Mouse (Mus musculus) lung, embryonic 15.5 days (tissue): ENCODE data around the gene Neurog2. TPM values are rescaled to one million over a fixed set of nuclear protein-coding genes. Genes with fewer than 3 reads are reported as not detected.
A peak's percentile ranks its signal among the peaks of the same experiment; 100 is the strongest.

Experiments
- ATAC-seq: fragments of 200-750 bp; cut with Nextera tagmentation; 2 replicates; pipeline ENCODE4 v1.8.0; 2017; ENCODE audit warnings: moderate number of reproducible peaks, borderline replicate concordance; ENCODE audit not compliant: low FRiP score, low TSS enrichment; ENCODE audit errors: extremely low read depth
- H3K27ac ChIP-seq: fragments of 300-500 bp; sonication (generic); 2 replicates; pipeline ENCODE4 v1.5.1; 2015; ENCODE audit warnings: moderate library complexity, mild to moderate bottlenecking, inconsistent platforms
- H3K27me3 ChIP-seq: fragments of 300-500 bp; sonication (generic); 2 replicates; pipeline ENCODE4 v1.6.1; 2015; ENCODE audit warnings: inconsistent platforms
- H3K36me3 ChIP-seq: fragments of 300-500 bp; sonication (generic); 2 replicates; pipeline ENCODE4 v1.6.1; 2015; ENCODE audit warnings: inconsistent platforms
- H3K4me1 ChIP-seq: fragments of 300-500 bp; sonication (generic); 2 replicates; pipeline ENCODE4 v1.6.1; 2015; ENCODE audit warnings: inconsistent platforms
- H3K4me2 ChIP-seq: fragments of 300-500 bp; sonication (generic); 2 replicates; pipeline ENCODE4 v1.6.1; 2015; ENCODE audit warnings: inconsistent platforms, mild to moderate bottlenecking, moderate library complexity
- H3K4me3 ChIP-seq: fragments of 300-500 bp; sonication (generic); 2 replicates; pipeline ENCODE4 v1.5.1; 2015; ENCODE audit warnings: mild to moderate bottlenecking, inconsistent platforms
- H3K9ac ChIP-seq: fragments of 300-500 bp; sonication (generic); 2 replicates; pipeline ENCODE4 v1.6.1; 2015; ENCODE audit warnings: inconsistent platforms
- H3K9me3 ChIP-seq: fragments of 300-500 bp; sonication (generic); 2 replicates; pipeline ENCODE4 v1.6.1; 2016; ENCODE audit warnings: inconsistent platforms
- WGBS: fragments of 180-500 bp; shearing (Covaris S2); methylation state at CpG from one replicate; pipeline ENCODE4 v1.1.7; 2015; 5-methylcytosine and 5-hydroxymethylcytosine counted together
- polyA plus RNA-seq: library from polyadenylated mRNA; unstranded; fragments of >200 nt; fragmentation: Nextera tagmentation; extraction: Ambion mirVana; gene quantifications from 2 replicates; pipeline ENCODE4 v1.2.1, GENCODE M21; 2015

Neurog2 gene
- not detected in 2 replicates for polyA plus RNA-seq

DNA sequence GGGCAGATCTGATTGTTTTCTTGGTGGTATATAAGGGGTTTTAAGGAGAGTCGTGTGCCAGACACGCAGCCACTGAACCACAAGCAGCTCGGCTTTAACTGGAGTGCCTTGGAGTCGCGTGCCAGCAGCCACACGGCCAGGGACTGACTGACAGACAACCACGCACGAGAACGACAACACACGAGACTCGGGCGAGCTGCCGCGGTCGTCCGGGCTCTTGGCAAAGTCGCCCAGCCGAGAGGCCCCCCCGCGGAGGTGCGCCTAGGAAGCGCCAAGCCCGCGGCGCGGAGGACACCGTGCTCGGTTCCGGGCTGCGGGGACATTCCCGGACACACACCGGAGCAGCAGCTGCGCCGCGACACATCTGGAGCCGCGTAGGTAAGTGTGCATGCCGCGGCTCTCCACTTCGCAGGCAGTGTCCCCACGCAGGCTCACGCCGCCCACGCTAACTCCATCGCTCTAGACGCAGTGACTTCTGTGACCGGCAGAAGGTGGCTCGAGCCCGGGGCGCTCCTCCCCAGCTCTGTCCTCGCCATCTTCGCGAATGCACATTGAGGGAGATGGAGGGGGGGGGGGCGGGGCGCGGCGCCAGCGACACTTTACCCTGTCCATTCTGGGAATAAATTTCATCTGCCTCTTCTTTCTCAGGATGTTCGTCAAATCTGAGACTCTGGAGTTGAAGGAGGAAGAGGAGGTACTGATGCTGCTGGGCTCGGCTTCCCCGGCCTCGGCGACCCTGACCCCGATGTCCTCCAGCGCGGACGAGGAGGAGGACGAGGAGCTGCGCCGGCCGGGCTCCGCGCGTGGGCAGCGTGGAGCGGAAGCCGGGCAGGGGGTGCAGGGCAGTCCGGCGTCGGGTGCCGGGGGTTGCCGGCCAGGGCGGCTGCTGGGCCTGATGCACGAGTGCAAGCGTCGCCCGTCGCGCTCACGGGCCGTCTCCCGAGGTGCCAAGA, at the start of gene Neurog2:
Neurog2 (plus strand) TSS at position 56 of the 953 bp plus-strand sequence.
- peak within 1 kb of the TSS; percentile 72 for H3K4me2 ChIP-seq
- peak within 1 kb of the TSS; percentile 29 for H3K4me3 ChIP-seq
- H3K27ac ChIP-seq: no peak within 1 kb of the TSS
- H3K9me3 ChIP-seq: no peaks in the 10 kb centered on the region
- WGBS: under 1% methylated on average over 92 of the region's 92 CpGs
- peaks cover 94% of the 10 kb centered on the region for H3K27me3 ChIP-seq
- no peak within 1 kb of the TSS for H3K9ac ChIP-seq
- ATAC-seq: peak; percentile 29; the same call in 1 of the 2 replicates
- H3K4me1 ChIP-seq: peaks cover 30% of the 10 kb centered on the region
- no peaks in the 10 kb centered on the region for H3K36me3 ChIP-seq

DNA sequence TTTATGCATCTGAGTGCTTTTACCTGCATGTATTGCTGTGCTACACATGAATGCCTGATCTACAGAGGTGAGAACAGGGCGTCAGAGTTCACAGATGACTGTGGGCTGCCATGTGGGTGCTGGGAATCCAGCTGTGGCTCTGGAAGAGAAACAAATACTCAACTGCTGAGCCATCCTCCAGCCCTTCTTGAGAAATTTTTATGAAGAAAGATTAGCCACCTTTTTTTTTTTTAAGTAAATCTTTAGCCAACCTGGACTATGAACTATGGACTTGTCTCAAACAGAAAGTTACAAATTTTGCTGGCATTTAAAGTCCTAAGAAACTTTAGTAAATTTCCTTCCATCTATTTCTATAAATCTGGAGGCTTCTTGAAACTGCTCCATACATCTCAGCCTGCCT, 35.8 kb upstream of the Neurog2 start:
- Histone ChIP-seq H3K4me2 (no peak overlapping the region), H3K4me3 (no peak overlapping the region), H3K36me3 (peaks cover 35% of the 10 kb centered on the region), H3K4me1 (no peaks in the 10 kb centered on the region), H3K9me3 (no peaks in the 10 kb centered on the region), H3K9ac (no peak overlapping the region), H3K27ac (no peak overlapping the region), H3K27me3 (no peaks in the 10 kb centered on the region)
- no peak for ATAC-seq
- WGBS: 79% methylated on average over 1 of the region's 1 CpGs

- WGBS: 90% methylated on average over 2 of the region's 2 CpGs
- Histone ChIP-seq H3K4me3 (no peak overlapping the region), H3K27me3 (no peaks in the 10 kb centered on the region), H3K9me3 (no peaks in the 10 kb centered on the region), H3K4me2 (no peak overlapping the region), H3K27ac (no peak overlapping the region), H3K36me3 (peaks cover 32% of the 10 kb centered on the region), H3K9ac (no peak overlapping the region), H3K4me1 (no peaks in the 10 kb centered on the region)
- ATAC-seq: no peak
Observed at GRCm38 (mm10) chr3:127608109-127608508, 24.8 kb upstream of the Neurog2 start.

- Histone ChIP-seq H3K27me3 (peaks cover 63% of the 10 kb centered on the region), H3K4me1 (peaks cover 23% of the 10 kb centered on the region), H3K27ac (no peak overlapping the region), H3K4me2 (peak overlapping the region; percentile 69), H3K36me3 (no peaks in the 10 kb centered on the region), H3K9me3 (no peaks in the 10 kb centered on the region), H3K9ac (no peak overlapping the region), H3K4me3 (peak overlapping the region; percentile 31)
- 0% methylated on average over 35 of the region's 36 CpGs for WGBS
- peak; percentile 67 for ATAC-seq
Observed at GRCm38 (mm10) chr3:127625296-127625695, 7.6 kb upstream of the Neurog2 start.

- ATAC-seq: no peak; the same call in 1 of the 2 replicates
- Histone ChIP-seq H3K4me1 (peaks cover 23% of the 10 kb centered on the region), H3K9me3 (no peaks in the 10 kb centered on the region), H3K4me3 (peak overlapping the region; percentile 31), H3K4me2 (peak overlapping the region; percentile 69), H3K27me3 (peaks cover 68% of the 10 kb centered on the region), H3K9ac (no peak overlapping the region), H3K36me3 (no peaks in the 10 kb centered on the region), H3K27ac (no peak overlapping the region)
- under 1% methylated on average over 28 of the region's 28 CpGs for WGBS
Observed at GRCm38 (mm10) chr3:127625701-127626399, 7.1 kb upstream of the Neurog2 start.

DNA sequence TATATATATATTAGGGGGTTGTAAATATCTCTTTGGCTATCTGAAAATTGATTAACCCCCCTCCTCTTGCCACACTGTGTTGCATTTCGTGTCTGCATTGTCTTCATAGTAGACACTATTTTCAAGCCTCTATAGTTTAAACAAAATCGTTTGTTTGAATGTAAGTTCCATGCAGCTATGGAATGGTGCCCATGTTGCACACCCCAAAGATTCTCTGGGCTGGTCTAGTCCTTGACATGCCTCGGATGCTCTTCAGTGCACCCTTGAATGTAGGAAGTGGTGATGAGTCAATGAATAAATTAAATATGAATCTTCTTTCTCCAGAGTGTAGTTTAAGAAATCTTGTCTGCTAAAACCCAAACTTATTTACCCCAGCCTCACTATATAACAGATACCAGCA, 6.4 kb upstream of the Neurog2 start:
- no peak for ATAC-seq
- Histone ChIP-seq H3K9me3 (no peaks in the 10 kb centered on the region), H3K9ac (no peak overlapping the region), H3K4me2 (no peak overlapping the region), H3K36me3 (no peaks in the 10 kb centered on the region), H3K27me3 (peaks cover 75% of the 10 kb centered on the region), H3K27ac (no peak overlapping the region), H3K4me3 (no peak overlapping the region), H3K4me1 (peaks cover 23% of the 10 kb centered on the region)
- WGBS: 8% methylated on average over 3 of the region's 3 CpGs

DNA sequence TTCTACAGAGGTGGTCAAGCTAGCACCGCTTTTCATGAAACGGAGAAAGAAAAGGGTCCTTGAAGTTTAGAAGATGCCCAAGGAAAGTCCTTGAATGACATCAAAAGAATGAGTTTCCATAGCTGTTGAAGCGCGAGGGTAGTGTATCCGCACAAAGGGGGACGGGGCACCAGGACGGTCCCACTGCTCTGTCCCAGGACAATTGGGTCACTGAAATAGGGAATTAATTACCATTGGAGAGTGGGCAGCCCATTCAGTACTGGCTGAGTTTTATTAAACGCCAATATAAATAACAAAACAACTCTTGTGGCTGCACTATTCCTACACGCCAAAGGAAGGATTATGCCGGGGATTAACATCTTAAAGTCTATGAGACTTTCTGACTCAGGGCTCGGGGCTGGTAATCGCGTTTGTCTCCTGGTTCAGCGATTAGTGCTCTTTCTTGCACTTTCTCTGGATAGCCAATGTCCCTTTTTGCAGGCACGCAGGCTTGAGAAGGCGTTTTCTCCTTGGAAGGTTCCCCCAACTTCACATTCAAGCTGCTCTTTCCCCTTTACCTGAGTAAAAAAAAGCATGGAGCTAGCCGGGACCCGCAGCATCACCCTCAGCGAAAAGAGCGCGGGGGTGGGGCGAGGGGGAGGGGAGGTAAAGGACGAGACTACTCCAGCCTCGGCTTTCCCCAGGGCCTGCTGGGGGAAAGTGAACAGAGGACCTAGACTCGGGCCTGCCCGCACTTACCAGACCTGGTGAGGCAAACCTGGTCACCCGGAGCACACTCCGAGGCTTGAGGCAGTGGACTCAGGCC, 5.6 kb upstream of the Neurog2 start:
- Histone ChIP-seq H3K4me3 (peak overlapping the region; percentile 4; the same call in 1 of the 2 replicates), H3K9me3 (no peaks in the 10 kb centered on the region), H3K27ac (no peak overlapping the region), H3K4me1 (peaks cover 25% of the 10 kb centered on the region), H3K4me2 (no peak overlapping the region), H3K36me3 (no peaks in the 10 kb centered on the region), H3K27me3 (peaks cover 84% of the 10 kb centered on the region), H3K9ac (no peak overlapping the region)
- WGBS: 3% methylated on average over 28 of the region's 28 CpGs
- no peak for ATAC-seq

- WGBS: 2% methylated on average over 9 of the region's 9 CpGs
- H3K4me2 ChIP-seq: no peak overlapping the region
Observed at GRCm38 (mm10) chr3:127627956-127628310, 5.0 kb upstream of the Neurog2 start.

GRCm38 (mm10) chr3:127628311-127629184, 4.4 kb upstream of the Neurog2 start:
- H3K9ac ChIP-seq: no peak overlapping the region
- H3K4me2 ChIP-seq: no peak overlapping the region
- peaks cover 37% of the 10 kb centered on the region for H3K4me1 ChIP-seq
- H3K27me3 ChIP-seq: peaks cover 92% of the 10 kb centered on the region
- no peaks in the 10 kb centered on the region for H3K36me3 ChIP-seq
- H3K27ac ChIP-seq: no peak overlapping the region
- H3K4me3 ChIP-seq: no peak overlapping the region
- 2% methylated on average over 37 of the region's 37 CpGs for WGBS
- ATAC-seq: no peak
- no peaks in the 10 kb centered on the region for H3K9me3 ChIP-seq

More at GRCm38 (mm10) chr3:127627956-127628310, 5.0 kb upstream of the Neurog2 start:
- Histone ChIP-seq H3K36me3 (no peaks in the 10 kb centered on the region), H3K9ac (no peak overlapping the region), H3K9me3 (no peaks in the 10 kb centered on the region), H3K4me3 (peak overlapping the region; percentile 4; the same call in 1 of the 2 replicates), H3K27ac (no peak overlapping the region), H3K27me3 (peaks cover 89% of the 10 kb centered on the region), H3K4me1 (peaks cover 31% of the 10 kb centered on the region)
- ATAC-seq: no peak

DNA sequence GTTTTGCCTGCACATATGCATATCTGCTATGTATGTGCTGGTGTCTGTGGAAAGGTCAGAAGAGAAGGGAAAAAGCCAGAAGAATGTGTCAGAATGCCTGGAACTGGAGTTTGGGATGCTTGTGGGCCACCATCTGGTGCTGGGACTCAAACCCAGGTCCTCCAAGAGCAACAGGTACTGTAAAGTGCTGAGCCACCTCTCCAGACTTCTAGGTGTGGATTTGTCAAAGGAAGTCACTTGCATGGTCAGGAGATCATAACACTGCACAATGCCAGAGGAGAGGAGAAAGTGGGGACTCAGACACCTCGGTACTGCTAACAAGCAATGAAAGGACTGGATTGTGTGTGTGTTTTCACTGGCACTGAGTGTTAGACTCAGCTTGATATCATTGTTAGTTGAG, 2.7 kb upstream of the Neurog2 start:
- H3K4me1 ChIP-seq: peaks cover 47% of the 10 kb centered on the region
- H3K4me3 ChIP-seq: no peak overlapping the region
- H3K27me3 ChIP-seq: peaks cover 97% of the 10 kb centered on the region
- no peak overlapping the region for H3K4me2 ChIP-seq
- no peak overlapping the region for H3K9ac ChIP-seq
- H3K9me3 ChIP-seq: no peaks in the 10 kb centered on the region
- no peak for ATAC-seq
- H3K36me3 ChIP-seq: no peaks in the 10 kb centered on the region
- H3K27ac ChIP-seq: no peak overlapping the region
- WGBS: 0% methylated on average over 1 of the region's 1 CpGs
